Mouse (Mus musculus): ENCODE measurements around the gene Git2. TPM values are rescaled to one million over a fixed set of nuclear protein-coding genes. Genes with fewer than 3 reads are reported as not detected.

Gene Git2
- total and polyA plus RNA-seq, 2 experiments from 2014 or later: 21.1 to 37.7 TPM

- no peak for ATAC-seq (ENCODE audit: insufficient read depth, low read depth)
These were observed 76.3 kb downstream of the Git2 start for GRCm38 (mm10) chr5:114699015-114699414.

GRCm38 (mm10) chr5:114698044-114698746, 77.1 kb downstream of the Git2 start:
- H3K27ac ChIP-seq (ENCODE audit: low read depth): no peak overlapping the region
- H3K4me1 ChIP-seq (ENCODE audit: control insufficient read depth, insufficient read depth): no peaks in the 10 kb centered on the region
- 82% methylated on average over 19 of the region's 19 CpGs for WGBS
- no peak overlapping the region for H3K4me3 ChIP-seq (ENCODE audit: low read depth, low read length)
- H3K27me3 ChIP-seq (ENCODE audit: control insufficient read depth, insufficient read depth, low read length): no peaks in the 10 kb centered on the region
- H3K9ac ChIP-seq (replicated peaks; ENCODE audit: low read depth, low read length): no peak overlapping the region
- H3K4me2 ChIP-seq (ENCODE audit: low read depth, low read length): no peak overlapping the region
- TF ChIP-seq CTCF (IDR thresholded peaks at IDR 0.05; ENCODE audit: low read depth) (no peak), EP300 (IDR thresholded peaks at IDR 0.05; ENCODE audit: low read depth) (no peak)
- DNase-seq (ENCODE audit: low spot score): no peak
- no peak for ATAC-seq (ENCODE audit: insufficient read depth, low read depth)
- no peaks in the 10 kb centered on the region for H3K9me3 ChIP-seq (replicated peaks; ENCODE audit: control insufficient read depth, low read length)
- no peaks in the 10 kb centered on the region for H3K36me3 ChIP-seq (replicated peaks; ENCODE audit: control insufficient read depth, insufficient read depth, low read length)

More at GRCm38 (mm10) chr5:114699015-114699414, 76.3 kb downstream of the Git2 start:
- no peaks in the 10 kb centered on the region for H3K9me3 ChIP-seq (replicated peaks; ENCODE audit: control insufficient read depth, low read length)
- no peak overlapping the region for H3K9ac ChIP-seq (replicated peaks; ENCODE audit: low read depth, low read length)
- 39% methylated on average over 7 of the region's 7 CpGs for WGBS
- no peaks in the 10 kb centered on the region for H3K27me3 ChIP-seq (ENCODE audit: control insufficient read depth, insufficient read depth, low read length)
- no peaks in the 10 kb centered on the region for H3K36me3 ChIP-seq (replicated peaks; ENCODE audit: control insufficient read depth, insufficient read depth, low read length)
- H3K27ac ChIP-seq (ENCODE audit: low read depth): no peak overlapping the region
- TF ChIP-seq CTCF (IDR thresholded peaks at IDR 0.05; ENCODE audit: low read depth) (no peak), EP300 (IDR thresholded peaks at IDR 0.05; ENCODE audit: low read depth) (no peak)
- H3K4me1 ChIP-seq (ENCODE audit: control insufficient read depth, insufficient read depth): no peaks in the 10 kb centered on the region
- no peak for DNase-seq (ENCODE audit: low spot score)
- H3K4me3 ChIP-seq (ENCODE audit: low read depth, low read length): no peak overlapping the region
- H3K4me2 ChIP-seq (ENCODE audit: low read depth, low read length): no peak overlapping the region

- Histone ChIP-seq H3K9ac (replicated peaks; ENCODE audit: low read depth, low read length) (no peak overlapping the region), H3K4me3 (ENCODE audit: low read depth, low read length) (no peak overlapping the region), H3K4me2 (ENCODE audit: low read depth, low read length) (no peak overlapping the region), H3K27ac (ENCODE audit: low read depth) (no peak overlapping the region), H3K4me1 (ENCODE audit: control insufficient read depth, insufficient read depth) (no peaks in the 10 kb centered on the region), H3K36me3 (replicated peaks; ENCODE audit: control insufficient read depth, insufficient read depth, low read length) (no peaks in the 10 kb centered on the region), H3K27me3 (ENCODE audit: control insufficient read depth, insufficient read depth, low read length) (0 out of 2 replicates have a peak, but pooled peaks cover 2% of the 10 kb centered on the region), H3K9me3 (replicated peaks; ENCODE audit: control insufficient read depth, low read length) (no peaks in the 10 kb centered on the region)
- 72% methylated on average over 17 of the region's 17 CpGs for WGBS
- DNase-seq (ENCODE audit: low spot score) (no peak), ATAC-seq (ENCODE audit: insufficient read depth, low read depth) (no peak)
- TF ChIP-seq EP300 (IDR thresholded peaks at IDR 0.05; ENCODE audit: low read depth) (no peak), CTCF (IDR thresholded peaks at IDR 0.05; ENCODE audit: low read depth) (no peak)
These were observed 78.4 kb downstream of the Git2 start for GRCm38 (mm10) chr5:114696939-114697338.

- Histone ChIP-seq H3K27me3 (ENCODE audit: control insufficient read depth, insufficient read depth, low read length) (0 out of 2 replicates have a peak, but pooled peaks cover 3% of the 10 kb centered on the region), H3K9me3 (replicated peaks; ENCODE audit: control insufficient read depth, low read length) (no peaks in the 10 kb centered on the region), H3K9ac (replicated peaks; ENCODE audit: low read depth, low read length) (no peak overlapping the region), H3K4me3 (ENCODE audit: low read depth, low read length) (no peak overlapping the region), H3K27ac (ENCODE audit: low read depth) (no peak overlapping the region), H3K4me1 (ENCODE audit: control insufficient read depth, insufficient read depth) (peaks cover 4% of the 10 kb centered on the region; the same call in 1 of the 2 replicates), H3K36me3 (replicated peaks; ENCODE audit: control insufficient read depth, insufficient read depth, low read length) (no peaks in the 10 kb centered on the region), H3K4me2 (ENCODE audit: low read depth, low read length) (no peak overlapping the region)
- peak; percentile 12 for TF ChIP-seq CTCF (IDR thresholded peaks at IDR 0.05; ENCODE audit: low read depth)
- no peak for TF ChIP-seq EP300 (IDR thresholded peaks at IDR 0.05; ENCODE audit: low read depth)
- no peak for DNase-seq (ENCODE audit: low spot score)
- WGBS: 70% methylated on average over 5 of the region's 5 CpGs
- no peak for ATAC-seq (ENCODE audit: insufficient read depth, low read depth)
These were observed 79.5 kb downstream of the Git2 start for GRCm38 (mm10) chr5:114695775-114696174.

- no peaks in the 10 kb centered on the region for H3K9me3 ChIP-seq (replicated peaks; ENCODE audit: control insufficient read depth, low read length)
- 0 out of 2 replicates have a peak, but pooled peaks cover 3% of the 10 kb centered on the region for H3K27me3 ChIP-seq (ENCODE audit: control insufficient read depth, insufficient read depth, low read length)
- H3K36me3 ChIP-seq (replicated peaks; ENCODE audit: control insufficient read depth, insufficient read depth, low read length): no peaks in the 10 kb centered on the region
- peak within 1 kb of the TSS; percentile 80 for H3K9ac ChIP-seq (replicated peaks; ENCODE audit: low read depth, low read length)
- H3K4me2 ChIP-seq (ENCODE audit: low read depth, low read length): peak within 1 kb of the TSS; percentile 99
- 7% methylated on average over 38 of the region's 75 CpGs for whole genome bisulfite sequencing
- peak; percentile 98 for ATAC-seq (ENCODE audit: insufficient read depth, low read depth)
- H3K4me3 ChIP-seq (ENCODE audit: low read depth, low read length): peak within 1 kb of the TSS; percentile 78
- peak; percentile 95 for DNase-seq (ENCODE audit: low spot score)
- peaks cover 13% of the 10 kb centered on the region for H3K4me1 ChIP-seq (ENCODE audit: control insufficient read depth, insufficient read depth)
- TF ChIP-seq CTCF (IDR thresholded peaks at IDR 0.05; ENCODE audit: low read depth) (peak; percentile 24), EP300 (IDR thresholded peaks at IDR 0.05; ENCODE audit: low read depth) (no peak)
- H3K27ac ChIP-seq (ENCODE audit: low read depth): 0 out of 2 replicates have a peak within 1 kb of the TSS, but pooled peaks have one; percentile 43
These were observed 84.4 kb downstream of the Git2 start, which contains the start of gene Gltp for GRCm38 (mm10) chr5:114690633-114691567. Gltp (minus strand) TSS chr5:114690984.
